Mouse (Mus musculus): ENCODE measurements at regions not wholly inside any gene's neighbourhood (a gene's known extent, or its start where the extent isn't known, plus 50 kb on each side); places are given as distances from the start of the nearest gene placed in this dataset.

DNA sequence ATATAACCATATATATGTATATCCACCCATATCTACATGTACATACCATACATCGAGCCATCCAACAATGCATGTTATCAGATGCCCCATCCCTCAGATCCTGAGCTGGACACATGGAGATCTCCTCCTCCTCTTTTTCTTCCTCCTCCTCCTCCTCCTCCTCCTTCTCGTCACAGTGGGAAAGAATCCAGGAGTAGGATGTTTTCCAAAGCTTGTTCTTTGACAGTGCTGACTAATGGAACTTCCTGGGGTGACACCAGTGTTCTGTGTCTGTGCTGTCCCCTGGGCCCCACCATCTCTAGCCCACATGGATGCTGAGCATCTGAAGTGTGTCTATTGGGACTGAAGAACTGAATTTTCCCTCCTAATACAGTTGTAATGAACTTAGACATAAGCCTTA is 60.0 kb upstream of the Thy1 start:
- no peak overlapping the region for H3K4me2 ChIP-seq (ENCODE audit: low read depth, low read length)
- H3K27ac ChIP-seq (ENCODE audit: low read length): no peak overlapping the region
- 54% methylated on average over 2 of the region's 2 CpGs for WGBS
- ATAC-seq (ENCODE audit: low read depth): no peak
- H3K36me3 ChIP-seq (ENCODE audit: control insufficient read depth, insufficient read depth, low read length): no peaks in the 10 kb centered on the region
- no peaks in the 10 kb centered on the region for H3K4me1 ChIP-seq (replicated peaks; ENCODE audit: control insufficient read depth, insufficient read depth, low read length)
- H3K4me3 ChIP-seq (ENCODE audit: low read length): no peak overlapping the region
- no peaks in the 10 kb centered on the region for H3K9me3 ChIP-seq (ENCODE audit: control insufficient read depth, low read length)
- no peak overlapping the region for H3K9ac ChIP-seq (ENCODE audit: low read length)
- H3K27me3 ChIP-seq (ENCODE audit: control insufficient read depth, insufficient read depth, low read depth, low read length): no peaks in the 10 kb centered on the region

DNA sequence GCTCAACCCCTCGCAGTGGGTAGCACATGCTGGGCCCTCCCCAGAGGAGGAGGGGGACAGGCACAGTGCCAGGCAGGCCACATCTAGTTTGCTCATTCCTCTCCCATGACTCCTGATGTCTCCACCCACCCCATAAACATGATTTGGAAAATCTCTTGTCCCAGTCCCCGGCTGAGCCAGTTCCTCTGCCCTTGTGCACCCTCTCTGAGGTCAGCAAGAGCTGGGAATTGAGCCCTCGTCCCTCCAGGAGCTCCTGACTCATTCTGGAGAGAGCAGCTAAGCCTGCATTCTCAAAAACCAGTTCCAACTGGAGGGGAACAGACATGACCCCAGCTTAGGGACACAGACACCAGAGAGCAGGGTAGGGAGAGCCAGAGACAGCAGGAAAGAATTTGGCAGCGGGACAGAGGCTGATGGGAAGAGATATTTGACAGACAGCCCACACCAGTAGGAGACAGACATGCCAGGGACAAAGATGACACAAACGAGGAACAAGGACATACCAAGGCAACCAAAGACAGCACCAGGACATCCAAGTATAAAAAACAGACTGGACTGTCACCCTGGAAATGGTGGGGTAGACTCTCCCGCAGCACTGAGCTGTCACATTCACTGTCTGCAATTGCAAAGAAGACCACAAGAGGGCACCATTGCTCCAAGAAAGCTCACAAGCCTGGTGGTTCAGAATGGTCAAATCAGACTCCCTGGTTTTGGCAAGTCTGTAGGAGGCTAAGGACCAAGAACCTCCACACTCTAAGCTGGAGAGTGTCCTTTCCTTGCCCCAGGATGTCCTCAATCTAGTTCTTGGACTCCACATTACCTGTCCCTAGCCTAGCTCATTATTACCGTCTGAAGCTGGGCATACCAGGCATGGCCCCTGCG is 58.8 kb upstream of the Thy1 start:
- ATAC-seq (ENCODE audit: low read depth): peak; percentile 67
- Histone ChIP-seq H3K9me3 (ENCODE audit: control insufficient read depth, low read length) (no peaks in the 10 kb centered on the region), H3K36me3 (ENCODE audit: control insufficient read depth, insufficient read depth, low read length) (no peaks in the 10 kb centered on the region), H3K4me1 (replicated peaks; ENCODE audit: control insufficient read depth, insufficient read depth, low read length) (no peaks in the 10 kb centered on the region), H3K4me2 (ENCODE audit: low read depth, low read length) (no peak overlapping the region), H3K27me3 (ENCODE audit: control insufficient read depth, insufficient read depth, low read depth, low read length) (no peaks in the 10 kb centered on the region), H3K27ac (ENCODE audit: low read length) (no peak overlapping the region), H3K4me3 (ENCODE audit: low read length) (no peak overlapping the region), H3K9ac (ENCODE audit: low read length) (no peak overlapping the region)
- WGBS: 42% methylated on average over 8 of the region's 8 CpGs

- Histone ChIP-seq H3K9ac (ENCODE audit: low read length) (no peak overlapping the region), H3K4me2 (ENCODE audit: low read depth, low read length) (no peak overlapping the region), H3K4me1 (replicated peaks; ENCODE audit: control insufficient read depth, insufficient read depth, low read length) (0 out of 2 replicates have a peak, but pooled peaks cover under 1% of the 10 kb centered on the region), H3K27ac (ENCODE audit: low read length) (no peak overlapping the region), H3K27me3 (ENCODE audit: control insufficient read depth, insufficient read depth, low read depth, low read length) (no peaks in the 10 kb centered on the region), H3K4me3 (ENCODE audit: low read length) (no peak overlapping the region), H3K36me3 (ENCODE audit: control insufficient read depth, insufficient read depth, low read length) (no peaks in the 10 kb centered on the region), H3K9me3 (ENCODE audit: control insufficient read depth, low read length) (no peaks in the 10 kb centered on the region)
- WGBS: 84% methylated on average over 6 of the region's 6 CpGs
- no peak for ATAC-seq (ENCODE audit: low read depth)
Measured at GRCm38 (mm10) chr9:43987957-43988356, 55.2 kb upstream of the Thy1 start.

GRCm38 (mm10) chr9:43988981-43989860 is 54.0 kb upstream of the Thy1 start:
- 0 out of 2 replicates have a peak, but pooled peaks cover 3% of the 10 kb centered on the region for H3K4me1 ChIP-seq (replicated peaks; ENCODE audit: control insufficient read depth, insufficient read depth, low read length)
- no peak overlapping the region for H3K4me2 ChIP-seq (ENCODE audit: low read depth, low read length)
- H3K27me3 ChIP-seq (ENCODE audit: control insufficient read depth, insufficient read depth, low read depth, low read length): no peaks in the 10 kb centered on the region
- 45% methylated on average over 13 of the region's 13 CpGs for WGBS
- H3K36me3 ChIP-seq (ENCODE audit: control insufficient read depth, insufficient read depth, low read length): no peaks in the 10 kb centered on the region
- H3K27ac ChIP-seq (ENCODE audit: low read length): no peak overlapping the region
- no peak overlapping the region for H3K9ac ChIP-seq (ENCODE audit: low read length)
- ATAC-seq (ENCODE audit: low read depth): no peak
- H3K4me3 ChIP-seq (ENCODE audit: low read length): no peak overlapping the region
- no peaks in the 10 kb centered on the region for H3K9me3 ChIP-seq (ENCODE audit: control insufficient read depth, low read length)

DNA sequence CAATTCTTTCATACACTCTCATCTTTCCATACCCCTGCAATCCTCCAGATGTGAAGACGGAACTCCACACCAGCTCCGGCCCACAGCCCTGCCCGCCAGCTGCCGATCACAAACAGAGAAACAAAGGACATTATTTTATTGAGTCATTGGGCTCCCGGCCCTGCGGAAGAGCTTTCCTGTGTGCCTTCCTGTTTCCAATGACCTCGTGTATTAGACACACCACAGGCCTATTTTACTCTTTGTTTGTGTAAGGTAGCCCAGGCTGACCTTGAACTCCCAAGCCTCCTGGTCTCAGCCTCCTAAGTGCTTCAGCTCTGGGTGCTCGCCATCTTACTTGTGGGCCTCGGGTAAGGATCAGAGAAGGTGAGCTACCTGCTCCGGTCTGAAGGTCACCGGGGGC is 53.1 kb upstream of the Thy1 start:
- no peak for ATAC-seq (ENCODE audit: low read depth)
- Histone ChIP-seq H3K36me3 (ENCODE audit: control insufficient read depth, insufficient read depth, low read length) (no peaks in the 10 kb centered on the region), H3K27ac (ENCODE audit: low read length) (no peak overlapping the region), H3K9ac (ENCODE audit: low read length) (no peak overlapping the region), H3K27me3 (ENCODE audit: control insufficient read depth, insufficient read depth, low read depth, low read length) (no peaks in the 10 kb centered on the region), H3K9me3 (ENCODE audit: control insufficient read depth, low read length) (no peaks in the 10 kb centered on the region), H3K4me3 (ENCODE audit: low read length) (no peak overlapping the region), H3K4me1 (replicated peaks; ENCODE audit: control insufficient read depth, insufficient read depth, low read length) (0 out of 2 replicates have a peak, but pooled peaks cover 3% of the 10 kb centered on the region), H3K4me2 (ENCODE audit: low read depth, low read length) (no peak overlapping the region)
- WGBS: 69% methylated on average over 11 of the region's 11 CpGs

DNA sequence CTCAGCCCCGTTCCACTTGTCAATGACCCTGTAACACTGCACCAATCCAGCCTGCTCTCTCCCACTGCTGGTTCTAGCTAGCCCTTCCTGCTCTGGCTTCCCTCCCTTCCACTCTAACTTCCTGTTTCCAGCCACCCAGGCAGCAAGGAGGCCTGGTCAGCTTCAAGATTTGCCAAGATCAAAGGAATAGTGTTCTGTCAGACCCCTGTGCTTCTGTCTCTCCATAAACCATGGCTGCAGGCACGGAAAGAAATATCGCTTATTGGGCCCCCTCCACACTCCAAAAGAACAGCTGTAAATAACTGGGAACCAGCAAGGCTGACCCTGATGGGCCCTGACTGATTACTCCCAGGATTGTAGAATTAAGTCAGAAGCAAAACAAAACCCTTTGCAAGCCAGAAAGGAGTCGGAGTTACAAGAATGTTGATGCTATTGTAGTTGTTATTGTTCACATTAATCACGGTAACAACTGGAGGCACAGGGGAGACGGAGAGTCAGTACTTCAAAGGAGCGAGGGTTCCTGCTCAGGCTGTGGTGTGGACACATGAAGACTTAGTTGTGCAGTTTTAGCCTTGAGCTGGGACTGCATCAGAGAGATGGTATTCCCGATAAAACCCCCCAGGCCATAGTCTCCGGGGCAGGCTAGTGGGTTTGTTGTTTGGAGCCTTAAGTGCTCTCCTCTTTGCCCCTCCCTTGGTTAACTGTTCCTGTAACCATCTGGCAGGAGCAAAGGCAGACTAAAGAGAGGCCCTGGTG is 49.8 kb upstream of the Thy1 start:
- Histone ChIP-seq H3K9me3 (ENCODE audit: control insufficient read depth, low read length) (no peaks in the 10 kb centered on the region), H3K4me3 (ENCODE audit: low read length) (no peak overlapping the region), H3K9ac (ENCODE audit: low read length) (no peak overlapping the region), H3K36me3 (ENCODE audit: control insufficient read depth, insufficient read depth, low read length) (no peaks in the 10 kb centered on the region), H3K27me3 (ENCODE audit: control insufficient read depth, insufficient read depth, low read depth, low read length) (no peaks in the 10 kb centered on the region), H3K4me1 (replicated peaks; ENCODE audit: control insufficient read depth, insufficient read depth, low read length) (0 out of 2 replicates have a peak, but pooled peaks cover 3% of the 10 kb centered on the region), H3K4me2 (ENCODE audit: low read depth, low read length) (no peak overlapping the region), H3K27ac (ENCODE audit: low read length) (no peak overlapping the region)
- WGBS: 21% methylated on average over 9 of the region's 9 CpGs
- no peak for ATAC-seq (ENCODE audit: low read depth)
